ENCODE assay signal across 27 mouse cellular contexts in genomic region chr19:24615762-24616310, GRCm38 (mm10). TPM values are rescaled to one million over a fixed set of nuclear protein-coding genes. Genes with fewer than 3 reads are reported as not detected.
A peak's percentile ranks its signal among the peaks of the same experiment; 100 is the strongest.
DNase-seq lines count a peak whose midpoint lies in the region; ATAC-seq and TF ChIP-seq lines count a peak whose summit lies in the region.
"Had no signal": no experiment of that assay in that cellular context is flagged by ENCODE, and none has a peak within 500 bp of the region (broad histone marks: within the 10 kb centered on the region; RNA-seq: fewer than 3 reads in every experiment).

No protein-coding gene starts in this region.

- H3K4me1 ChIP-seq in heart, postnatal 0 days (ENCODE audit: control insufficient read depth, insufficient read depth) = no peaks in the 10 kb centered on the region
- no peaks in the 10 kb centered on the region for H3K4me1 ChIP-seq in heart, embryonic 11.5 days (ENCODE audit: control insufficient read depth, insufficient read depth, low read length)
- H3K4me1 ChIP-seq in CH12.LX (ENCODE audit: control insufficient read depth in 1 of 2, insufficient read depth in 2 of 2) = peaks cover 6 to 18% of the 10 kb centered on the region in 2 experiments
- no peaks in the 10 kb centered on the region for H3K4me1 ChIP-seq in midbrain, postnatal 0 days (ENCODE audit: insufficient read depth, low read length)
- H3K4me1 ChIP-seq: forebrain, embryonic 13.5 days; hindbrain, embryonic 10.5 days; limb, embryonic 15.5 days; neural tube, embryonic 12.5 days had no signal

- TF ChIP-seq POLR2A in CH12.LX (IDR thresholded peaks at IDR 0.05; ENCODE audit: low read depth, low read length) = no peak

- peak; percentile 33; the same call in 1 of the 2 replicates for ATAC-seq in heart, postnatal 0 days (ENCODE audit: insufficient read depth, low read depth)
- ATAC-seq in heart, embryonic 11.5 days (replicated peaks; ENCODE audit: insufficient number of reproducible peaks, low FRiP score, low TSS enrichment) = no peak
- no peak for ATAC-seq in midbrain, postnatal 0 days (ENCODE audit: low FRiP score)
- ATAC-seq: forebrain, embryonic 13.5 days; hindbrain, embryonic 16.5 days; intestine, embryonic 16.5 days had no signal

- no peaks in the 10 kb centered on the region for H3K79me2 ChIP-seq in CH12.LX (replicated peaks; ENCODE audit: control insufficient read depth, extremely low read depth, insufficient read depth, poor library complexity, severe bottlenecking)

- TF ChIP-seq CTCF in heart, postnatal 0 days (IDR thresholded peaks at IDR 0.05; ENCODE audit: low read depth) = no peak
- TF ChIP-seq CTCF in CH12.LX (conservative IDR thresholded peaks at IDR 0.05 in 1 of 2, IDR thresholded peaks at IDR 0.05 in 1 of 2; ENCODE audit: low read depth in 2 of 2, low read length in 2 of 2) = no peak
- TF ChIP-seq CTCF in midbrain, postnatal 0 days (IDR thresholded peaks at IDR 0.05) = no peak

- dilution Hi-C loops in CH12.LX (cut with MboI; ENCODE audit: extremely low pct_ligation_motif_present, extremely low pct_unique_long_range_greater_than_20kb, low sequenced_read_pairs) = no loop called here

- H3K9me3 ChIP-seq in heart, postnatal 0 days (replicated peaks; ENCODE audit: control insufficient read depth, low read length) = no peaks in the 10 kb centered on the region
- no peaks in the 10 kb centered on the region for H3K9me3 ChIP-seq in heart, embryonic 11.5 days (replicated peaks; ENCODE audit: control insufficient read depth, low read length)
- no peaks in the 10 kb centered on the region for H3K9me3 ChIP-seq in CH12.LX (replicated peaks; ENCODE audit: low read length)
- H3K9me3 ChIP-seq in midbrain, postnatal 0 days (ENCODE audit: low read length) = no peaks in the 10 kb centered on the region
- H3K9me3 ChIP-seq: forebrain, embryonic 13.5 days; heart, embryonic 15.5 days; hindbrain, embryonic 10.5 days; limb, embryonic 15.5 days; neural tube, embryonic 12.5 days had no signal

- 64% methylated on average over 7 of the region's 7 CpGs for WGBS in heart, postnatal 0 days
- WGBS in heart, embryonic 11.5 days (ENCODE audit: insufficient replicate concordance) = 73% methylated on average over 7 of the region's 7 CpGs
- WGBS in midbrain, postnatal 0 days = 90% methylated on average over 7 of the region's 7 CpGs

- no peak overlapping the region for H3K4me2 ChIP-seq in heart, postnatal 0 days (ENCODE audit: low read depth, low read length)
- H3K4me2 ChIP-seq in heart, embryonic 11.5 days = no peak overlapping the region
- no peak overlapping the region for H3K4me2 ChIP-seq in CH12.LX (ENCODE audit: insufficient read depth, low read depth, poor library complexity, severe bottlenecking)
- H3K4me2 ChIP-seq in midbrain, postnatal 0 days (ENCODE audit: low read depth, low read length, poor library complexity, severe bottlenecking) = no peak overlapping the region
- H3K4me2 ChIP-seq: forebrain, embryonic 13.5 days; heart, embryonic 15.5 days; limb, embryonic 15.5 days; lung, embryonic 14.5 days; neural tube, embryonic 12.5 days had no signal

- H3K27ac ChIP-seq in heart, postnatal 0 days (ENCODE audit: low read depth) = no peak overlapping the region
- no peak overlapping the region for H3K27ac ChIP-seq in heart, embryonic 11.5 days (ENCODE audit: low read depth, low read length)
- H3K27ac ChIP-seq in CH12.LX (ENCODE audit: insufficient read depth, low read depth) = no peak overlapping the region
- no peak overlapping the region for H3K27ac ChIP-seq in midbrain, postnatal 0 days (ENCODE audit: low read depth, low read length)
- H3K27ac ChIP-seq: forebrain, embryonic 13.5 days; heart, embryonic 15.5 days; hindbrain, embryonic 10.5 days; left cerebral cortex, adult 2 months; limb, embryonic 15.5 days; liver, embryonic 14.5 days; neural tube, embryonic 12.5 days had no signal

- no peaks in the 10 kb centered on the region for H3K27me3 ChIP-seq in heart, postnatal 0 days (ENCODE audit: control insufficient read depth, insufficient read depth, low read length)
- H3K27me3 ChIP-seq in heart, embryonic 11.5 days (ENCODE audit: control insufficient read depth, insufficient read depth, low read length) = no peaks in the 10 kb centered on the region
- no peaks in the 10 kb centered on the region for H3K27me3 ChIP-seq in CH12.LX (replicated peaks)
- no peaks in the 10 kb centered on the region for H3K27me3 ChIP-seq in midbrain, postnatal 0 days (ENCODE audit: insufficient read depth, low read length)
- H3K27me3 ChIP-seq: forebrain, embryonic 13.5 days; heart, embryonic 15.5 days; limb, embryonic 15.5 days; neural tube, embryonic 12.5 days had no signal

- no peaks in the 10 kb centered on the region for H3K36me3 ChIP-seq in heart, postnatal 0 days (replicated peaks; ENCODE audit: control insufficient read depth, insufficient read depth, low read length)
- H3K36me3 ChIP-seq in heart, embryonic 11.5 days (ENCODE audit: control insufficient read depth, insufficient read depth, low read length) = no peaks in the 10 kb centered on the region
- H3K36me3 ChIP-seq in CH12.LX (replicated peaks in 1 of 2; ENCODE audit: control insufficient read depth in 1 of 2, insufficient read depth in 1 of 2, low read length in 1 of 2) = no peaks in the 10 kb centered on the region
- H3K36me3 ChIP-seq in midbrain, postnatal 0 days (ENCODE audit: insufficient read depth, low read length) = no peaks in the 10 kb centered on the region
- H3K36me3 ChIP-seq: heart, embryonic 15.5 days; hindbrain, embryonic 10.5 days; limb, embryonic 15.5 days; neural tube, embryonic 12.5 days had no signal

- in situ Hi-C loops in CH12.LX (cut with MboI; ENCODE audit: low pct_ligation_motif_present, low pct_unique_long_range_greater_than_20kb, low sequenced_read_pairs) = loop anchor here (10.0 kb wide), 1 partner anchor 311 kb away; no protein-coding TSS in a partner anchor

- no peak overlapping the region for H3K4me3 ChIP-seq in heart, postnatal 0 days (ENCODE audit: low read depth, low read length)
- no peak overlapping the region for H3K4me3 ChIP-seq in heart, embryonic 11.5 days (ENCODE audit: low read depth, low read length)
- no peak overlapping the region for H3K4me3 ChIP-seq in CH12.LX (replicated peaks in 1 of 3; ENCODE audit: low read depth in 2 of 3, low read length in 2 of 3, poor library complexity in 1 of 3)
- no peak overlapping the region for H3K4me3 ChIP-seq in midbrain, postnatal 0 days (ENCODE audit: low read depth, low read length)
- H3K4me3 ChIP-seq: forebrain, embryonic 13.5 days; heart, embryonic 15.5 days; hindbrain, embryonic 10.5 days; left cerebral cortex, adult 2 months; limb, embryonic 15.5 days; neural tube, embryonic 12.5 days had no signal

- no peak overlapping the region for H3K9ac ChIP-seq in heart, postnatal 0 days (replicated peaks; ENCODE audit: low read depth, low read length)
- no peak overlapping the region for H3K9ac ChIP-seq in heart, embryonic 11.5 days (ENCODE audit: low read depth, low read length)
- no peak overlapping the region for H3K9ac ChIP-seq in CH12.LX (ENCODE audit: insufficient read depth, low read depth)
- no peak overlapping the region for H3K9ac ChIP-seq in midbrain, postnatal 0 days (replicated peaks; ENCODE audit: low read length, poor library complexity, severe bottlenecking)
- H3K9ac ChIP-seq: forebrain, embryonic 13.5 days; heart, embryonic 15.5 days; limb, embryonic 15.5 days; liver, embryonic 14.5 days; lung, embryonic 14.5 days; neural tube, embryonic 12.5 days had no signal

- DNase-seq in heart, postnatal 0 days (ENCODE audit: low spot score) = no peak
- DNase-seq in CH12.LX (ENCODE audit: extremely low read depth) = peak; percentile 29
- DNase-seq in adrenal gland, postnatal 14 days = peak; percentile 37
- no peak for DNase-seq in midbrain, postnatal 0 days (ENCODE audit: low spot score)
- no peak for DNase-seq in left cerebral cortex, adult 9 months (ENCODE audit: low spot score in 2 of 2)
- no peak for DNase-seq in left cerebral cortex, adult 18-20 months (ENCODE audit: low spot score in 2 of 2)
- DNase-seq: cerebellum, adult 8-10 months; cerebellum, postnatal 36 days; gastrocnemius, postnatal 10 days; kidney, postnatal 25 days; left cerebral cortex, postnatal 4 days; midbrain, embryonic 14.5 days; right cerebral cortex, postnatal 14 days; thymus, postnatal 14 days had no signal

- no peak for TF ChIP-seq EP300 in heart, postnatal 0 days (IDR thresholded peaks at IDR 0.05; ENCODE audit: low read depth)
- no peak for TF ChIP-seq EP300 in CH12.LX (IDR thresholded peaks at IDR 0.05; ENCODE audit: low read length)

- TF ChIP-seq RAD21 in CH12.LX (IDR thresholded peaks at IDR 0.05; ENCODE audit: low read depth, low read length) = no peak

TF ChIP-seq in CH12.LX, 34 proteins besides CTCF, POLR2A, EP300 and RAD21:
- TF ChIP-seq CHD1 (IDR thresholded peaks at IDR 0.05; ENCODE audit: low read depth, low read length) (no peak), NRF1 (IDR thresholded peaks at IDR 0.05; ENCODE audit: low read depth, low read length) (no peak), SMC3 (IDR thresholded peaks at IDR 0.05; ENCODE audit: low read depth, low read length) (no peak), IRF4 (IDR thresholded peaks at IDR 0.05; ENCODE audit: low read depth, low read length) (no peak), UBTF (IDR thresholded peaks at IDR 0.05; ENCODE audit: low read depth, low read length) (no peak), SIN3A (IDR thresholded peaks at IDR 0.05; ENCODE audit: low read length) (no peak), MYC (IDR thresholded peaks at IDR 0.05; ENCODE audit: low read depth, low read length) (no peak), TCF12 (IDR thresholded peaks at IDR 0.05; ENCODE audit: low read depth, low read length) (no peak), ETS1 (conservative IDR thresholded peaks at IDR 0.05; ENCODE audit: low read depth, low read length) (no peak), KAT2A (IDR thresholded peaks at IDR 0.05; ENCODE audit: insufficient replicate concordance, low read length) (no peak), MEF2A (IDR thresholded peaks at IDR 0.05; ENCODE audit: borderline replicate concordance, low read depth, low read length) (no peak)

RNA-seq across cellular contexts. Expression of gene Tmem252, which starts 58.0 kb away (rescaled TPM):
- total RNA-seq in heart, postnatal 0 days (2014; rRNA removed; ENCODE audit: low replicate concordance) = 0.08 and 0.46 TPM in 2 replicates
- polyA plus RNA-seq in heart, postnatal 0 days (2015; fragmentation: Nextera tagmentation; extraction: Ambion mirVana) = 2.8 and 3.2 TPM in 2 replicates
- polyA plus RNA-seq in heart, embryonic 11.5 days (2014; fragmentation: Nextera tagmentation; extraction: Ambion mirVana) = 4.6 and 6.0 TPM in 2 replicates
- not detected in 2 replicates for total RNA-seq in CH12.LX (2012; rRNA removed)
- not detected in 2 replicates for total RNA-seq in CH12.LX (2014; rRNA removed)
- polyA plus RNA-seq in CH12.LX (2012; ENCODE audit: insufficient read length, low read depth) = not detected in 2 replicates
- total RNA-seq in adrenal gland, postnatal 14 days (2021) = 0.30 and 0.33 TPM in 2 replicates
- total RNA-seq in midbrain, postnatal 0 days (2014; rRNA removed) = 0.90 and 1.2 TPM in 2 replicates
- polyA plus RNA-seq in midbrain, postnatal 0 days (2015; fragmentation: Nextera tagmentation; extraction: Ambion mirVana) = 0.82 and 0.90 TPM in 2 replicates
- total RNA-seq in left cerebral cortex, adult 18-20 months (2021) = under 1 TPM; 0.16 to 0.33 TPM
- total RNA-seq: granulocyte monocyte progenitor cell, adult 5-6 weeks; megakaryocyte-erythroid progenitor cell, adult 5-6 weeks had no signal

Comparison
In these comparisons a context has a peak if more than half of its experiments do, and no peak if none do; other contexts are left out.
1. DNase-seq: peak in CH12.LX (single experiment) and adrenal gland, postnatal 14 days (single experiment); none in heart, postnatal 0 days (single experiment), midbrain, postnatal 0 days (single experiment), left cerebral cortex, adult 9 months (0 of 2) and left cerebral cortex, adult 18-20 months (0 of 2).